Mouse (Mus musculus): Measurements from ENCODE around the gene Cacng4. TPM values are rescaled to one million over a fixed set of nuclear protein-coding genes. Genes with fewer than 3 reads are reported as not detected.

Cacng4 gene
- polyA plus RNA-seq, 1 experiment from 2014 or later: 37.8 TPM

Other genes starting within 250 kb of the Cacng4 start
- 18.7 and 19.4 TPM in 2 replicates for gene Helz, start 246.6 kb downstream of the Cacng4 start, polyA plus RNA-seq (2015; fragmentation: Nextera tagmentation; extraction: Ambion mirVana)
- 0.27 and 0.34 TPM in 2 replicates for gene Cacng1, start 78.0 kb downstream of the Cacng4 start, polyA plus RNA-seq (2015; fragmentation: Nextera tagmentation; extraction: Ambion mirVana)
- gene Cacng5, start 120.5 kb upstream of the Cacng4 start, polyA plus RNA-seq (2015; fragmentation: Nextera tagmentation; extraction: Ambion mirVana): 5.6 and 7.2 TPM in 2 replicates

Measured in forebrain, embryonic 15.5 days (tissue).